Mouse (Mus musculus): ENCODE measurements around the gene Lmod3.

Gene Lmod3

GRCm38 (mm10) chr6:97234911-97235668 lies 17.5 kb downstream of the Lmod3 start:
- DNase-seq (ENCODE audit: low read depth in 2 of 2, low spot score in 2 of 2) = no peak

GRCm38 (mm10) chr6:97227067-97227847 lies 25.3 kb downstream of the Lmod3 start:
- DNase-seq (ENCODE audit: low read depth in 2 of 2, low spot score in 2 of 2) = no peak

- DNase-seq (ENCODE audit: low read depth in 2 of 2, low spot score in 2 of 2) = no peak
Observed at GRCm38 (mm10) chr6:97226083-97226491, 26.5 kb downstream of the Lmod3 start.

- DNase-seq (ENCODE audit: low read depth in 2 of 2, low spot score in 2 of 2) = no peak
Observed at GRCm38 (mm10) chr6:97224505-97224904, 28.1 kb downstream of the Lmod3 start.

- no peak for DNase-seq (ENCODE audit: low read depth in 2 of 2, low spot score in 2 of 2)
Observed at GRCm38 (mm10) chr6:97223566-97223965, 29.0 kb downstream of the Lmod3 start.

- no peak for DNase-seq (ENCODE audit: low read depth in 2 of 2, low spot score in 2 of 2)
Observed at GRCm38 (mm10) chr6:97222931-97223467, 29.6 kb downstream of the Lmod3 start.

GRCm38 (mm10) chr6:97222321-97222720 lies 30.2 kb downstream of the Lmod3 start:
- DNase-seq (ENCODE audit: low read depth in 2 of 2, low spot score in 2 of 2) = peak in 1 of 2 experiments; percentile 37

GRCm38 (mm10) chr6:97221205-97222025 lies 31.1 kb downstream of the Lmod3 start:
- peak; percentile 42 to 44 for DNase-seq (ENCODE audit: low read depth in 2 of 2, low spot score in 2 of 2)

GRCm38 (mm10) chr6:97220672-97221071 lies 31.9 kb downstream of the Lmod3 start:
- DNase-seq (ENCODE audit: low read depth in 2 of 2, low spot score in 2 of 2) = no peak

- no peak for DNase-seq (ENCODE audit: low read depth in 2 of 2, low spot score in 2 of 2)
Observed at GRCm38 (mm10) chr6:97216154-97216821, 36.3 kb downstream of the Lmod3 start.

GRCm38 (mm10) chr6:97211981-97212380 lies 40.6 kb downstream of the Lmod3 start:
- DNase-seq (ENCODE audit: low read depth in 2 of 2, low spot score in 2 of 2) = no peak

- DNase-seq (ENCODE audit: low read depth in 2 of 2, low spot score in 2 of 2) = peak in 1 of 2 experiments; percentile 28
Observed at GRCm38 (mm10) chr6:97210962-97211601, 41.5 kb downstream of the Lmod3 start.

GRCm38 (mm10) chr6:97210191-97210961 lies 42.2 kb downstream of the Lmod3 start, which contains the start of gene Arl6ip5:
Gene Arl6ip5, plus strand, starts transcription at chr6:97210689.
- peak; percentile 89 to 93 for DNase-seq (ENCODE audit: low read depth in 2 of 2, low spot score in 2 of 2)

- no peak for DNase-seq (ENCODE audit: low read depth in 2 of 2, low spot score in 2 of 2)
Observed at GRCm38 (mm10) chr6:97209751-97210150, 42.8 kb downstream of the Lmod3 start.

GRCm38 (mm10) chr6:97209201-97209600 lies 43.4 kb downstream of the Lmod3 start:
- no peak for DNase-seq (ENCODE audit: low read depth in 2 of 2, low spot score in 2 of 2)

GRCm38 (mm10) chr6:97208406-97208805 lies 44.2 kb downstream of the Lmod3 start:
- no peak for DNase-seq (ENCODE audit: low read depth in 2 of 2, low spot score in 2 of 2)

- no peak for DNase-seq (ENCODE audit: low read depth in 2 of 2, low spot score in 2 of 2)
Observed at GRCm38 (mm10) chr6:97207085-97207484, 45.5 kb downstream of the Lmod3 start.

- peak; percentile 97 to 99 for DNase-seq (ENCODE audit: low read depth in 2 of 2, low spot score in 2 of 2)
Observed at GRCm38 (mm10) chr6:97205439-97205885, 47.1 kb downstream of the Lmod3 start, which contains the start of gene Uba3. Gene Uba3, minus strand, starts transcription at chr6:97205647.

GRCm38 (mm10) chr6:97204952-97205351 lies 47.6 kb downstream of the Lmod3 start:
- DNase-seq (ENCODE audit: low read depth in 2 of 2, low spot score in 2 of 2) = no peak

All from CD8-positive naive resting alpha-beta T cell, adult 2 months (primary cell).